Comparison of ENCODE assay signal across 14 mouse cellular contexts in the genomic region with DNA sequence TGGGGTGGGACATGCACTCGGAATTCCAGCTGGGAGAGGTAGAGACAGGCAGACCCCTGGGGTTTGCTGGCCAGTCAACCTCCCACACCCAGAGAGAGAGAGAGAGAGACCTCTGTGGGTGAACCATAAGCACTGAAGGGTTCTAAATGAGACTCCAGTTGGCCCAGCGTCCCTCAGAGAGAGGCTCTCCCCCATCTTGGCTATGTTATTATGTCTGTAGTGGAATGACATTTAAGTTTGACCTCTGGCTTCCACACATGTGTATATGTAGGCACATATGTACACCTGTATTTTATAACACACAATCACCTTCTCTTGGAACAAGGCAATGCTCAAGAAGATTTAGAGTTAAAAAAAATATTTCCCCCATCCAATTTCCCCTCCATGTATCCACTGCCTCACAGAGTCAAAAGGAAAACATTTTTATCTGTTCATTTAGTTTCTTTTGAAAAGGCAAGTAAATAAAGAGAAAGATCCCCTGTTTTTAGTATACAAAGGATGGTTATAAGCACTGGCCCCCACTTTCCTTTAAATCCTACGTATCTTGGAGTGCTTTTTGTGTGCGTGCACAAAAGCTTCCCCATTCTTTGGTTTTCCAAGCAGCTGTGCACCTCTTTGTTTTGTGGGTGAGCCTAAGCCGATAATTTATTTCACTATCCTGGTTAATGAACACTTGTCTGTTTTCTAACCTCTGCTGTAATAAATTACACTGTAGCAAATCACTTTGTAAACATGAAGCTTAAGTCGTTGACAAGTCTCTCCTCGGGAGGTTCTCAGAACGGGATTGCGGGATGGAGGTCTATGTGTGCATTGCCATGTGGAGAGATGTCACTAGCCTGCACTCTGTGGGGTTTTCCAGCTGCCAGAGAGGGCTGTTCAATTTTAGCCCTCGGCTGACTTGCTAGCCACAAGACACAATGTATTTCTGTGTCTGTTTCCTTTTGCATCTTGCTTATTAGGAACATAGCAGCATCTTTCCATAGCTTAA.
"Had no signal": no experiment of that assay in that cellular context is flagged by ENCODE, and none has a peak within 500 bp of the region (broad histone marks: within the 10 kb centered on the region; RNA-seq: fewer than 3 reads in every experiment).

No protein-coding gene starts in this region.

- H3K9ac ChIP-seq: limb, embryonic 12.5 days; liver, embryonic 13.5 days; liver, postnatal 0 days; lung, embryonic 15.5 days; midbrain, embryonic 12.5 days had no signal

- H3K4me1 ChIP-seq: limb, embryonic 12.5 days; liver, embryonic 13.5 days; lung, embryonic 15.5 days had no signal

- H3K9me3 ChIP-seq: limb, embryonic 12.5 days; liver, embryonic 13.5 days; lung, embryonic 15.5 days; midbrain, embryonic 12.5 days had no signal

- H3K27me3 ChIP-seq: limb, embryonic 12.5 days; liver, embryonic 13.5 days; lung, embryonic 15.5 days had no signal

- ATAC-seq: intestine, postnatal 0 days; liver, postnatal 0 days had no signal

- DNase-seq: kidney, adult 9 months; kidney, postnatal 10 days; kidney, postnatal 4 days; liver; liver, embryonic 13.5 days; liver, postnatal 0 days; thymus, adult 18-20 months; thymus, postnatal 14 days had no signal

- H3K4me3 ChIP-seq: layer of hippocampus, adult 2 months; limb, embryonic 12.5 days; liver, embryonic 13.5 days; lung, embryonic 15.5 days; midbrain, embryonic 12.5 days; myocyte had no signal

- H3K27ac ChIP-seq: layer of hippocampus, adult 2 months; limb, embryonic 12.5 days; liver, embryonic 13.5 days; lung, embryonic 15.5 days; midbrain, embryonic 12.5 days had no signal

- H3K36me3 ChIP-seq: limb, embryonic 12.5 days; liver, embryonic 13.5 days; lung, embryonic 15.5 days; midbrain, embryonic 12.5 days had no signal

- H3K4me2 ChIP-seq: limb, embryonic 12.5 days; liver, embryonic 13.5 days; lung, embryonic 15.5 days; midbrain, embryonic 12.5 days had no signal
